Mouse (Mus musculus) forebrain, embryonic 14.5 days (tissue): ENCODE measurements around the gene Plekhj1. TPM values are rescaled to one million over a fixed set of nuclear protein-coding genes. Genes with fewer than 3 reads are reported as not detected.
A peak's percentile ranks its signal among the peaks of the same experiment; 100 is the strongest.

ENCODE experiments used
- ATAC-seq: fragments of 200-750 bp; cut with Nextera tagmentation; 2 replicates; pipeline ENCODE4 v1.8.0; 2017; ENCODE audit warnings: mild to moderate bottlenecking, moderate library complexity
- DNase-seq: peaks from one replicate; pipeline ENCODE4 v3.0.0-alpha.2; 2015; ENCODE audit warnings: low spot score
- H3K27ac ChIP-seq: fragments of 300-500 bp; sonication (generic); 2 replicates; pipeline ENCODE4 v1.5.1; 2014; ENCODE audit warnings: low read depth, mild to moderate bottlenecking, control low read depth, low read length, moderate library complexity
- H3K27me3 ChIP-seq: fragments of 300-500 bp; sonication (generic); replicated peaks from 2 replicates; pipeline ENCODE4 v1.6.1; 2014; ENCODE audit warnings: low read length, control low read depth, mixed read lengths; ENCODE audit not compliant: control insufficient read depth, insufficient read depth
- H3K36me3 ChIP-seq: fragments of 300-500 bp; sonication (generic); 2 replicates; pipeline ENCODE4 v1.6.1; 2014; ENCODE audit warnings: low read length, control low read depth; ENCODE audit not compliant: control insufficient read depth, insufficient read depth
- H3K4me1 ChIP-seq: fragments of 300-500 bp; sonication (generic); 2 replicates; pipeline ENCODE4 v1.6.1; 2014; ENCODE audit warnings: antibody characterized with exemption, low read length, control low read depth; ENCODE audit not compliant: control insufficient read depth, insufficient read depth
- H3K4me2 ChIP-seq: fragments of 300-500 bp; sonication (generic); 2 replicates; pipeline ENCODE4 v1.6.1; 2014; ENCODE audit warnings: mild to moderate bottlenecking, control low read depth, low read length
- H3K4me3 ChIP-seq: fragments of 300-500 bp; sonication (generic); 2 replicates; pipeline ENCODE4 v1.5.1; 2014; ENCODE audit warnings: low read depth, low read length, control low read depth
- H3K9ac ChIP-seq: fragments of 300-500 bp; sonication (generic); 2 replicates; pipeline ENCODE4 v1.6.1; 2014; ENCODE audit warnings: mild to moderate bottlenecking, low read length, control low read depth, moderate library complexity
- H3K9me3 ChIP-seq: fragments of 300-500 bp; sonication (generic); replicated peaks from 2 replicates; pipeline ENCODE4 v1.6.1; 2016; ENCODE audit warnings: low read length, control low read depth, mixed read lengths; ENCODE audit not compliant: control insufficient read depth
- WGBS: fragments of 180-500 bp; shearing (Covaris S2); extraction: QIAGEN DNeasy Blood & Tissue Kit; methylation state at CpG from one replicate; pipeline ENCODE4 v1.1.7; 2014; 5-methylcytosine and 5-hydroxymethylcytosine counted together
- polyA plus RNA-seq: library from polyadenylated mRNA; unstranded; fragments of >200 nt; fragmentation: Nextera tagmentation; extraction: Ambion mirVana; gene quantifications from 2 replicates; pipeline ENCODE4 v1.2.1, GENCODE M21; 2014

The Plekhj1 gene
- polyA plus RNA-seq, 1 experiment from 2014 or later, result 140 TPM

GRCm38 (mm10) chr10:80802996-80803395, 4.6 kb upstream of the Plekhj1 start:
- ATAC-seq, result no peak
- 85% methylated on average over 3 of the region's 3 CpGs for WGBS
- H3K9me3 ChIP-seq, result no peaks in the 10 kb centered on the region

GRCm38 (mm10) chr10:80802204-80802912, 3.9 kb upstream of the Plekhj1 start:
- Histone ChIP-seq H3K4me2 (no peak overlapping the region), H3K4me3 (no peak overlapping the region), H3K36me3 (peaks cover 55% of the 10 kb centered on the region), H3K9ac (no peak overlapping the region), H3K4me1 (peaks cover 17% of the 10 kb centered on the region), H3K27ac (no peak overlapping the region), H3K27me3 (no peaks in the 10 kb centered on the region), H3K9me3 (no peaks in the 10 kb centered on the region)
- DNase-seq, result no peak
- 86% methylated on average over 10 of the region's 10 CpGs for WGBS
- ATAC-seq, result no peak

More at GRCm38 (mm10) chr10:80802996-80803395, 4.6 kb upstream of the Plekhj1 start:
- peaks cover 55% of the 10 kb centered on the region for H3K36me3 ChIP-seq
- no peak overlapping the region for H3K4me3 ChIP-seq
- H3K9ac ChIP-seq, result no peak overlapping the region
- no peak overlapping the region for H3K4me2 ChIP-seq
- H3K4me1 ChIP-seq, result peaks cover 20% of the 10 kb centered on the region
- DNase-seq, result no peak
- no peak overlapping the region for H3K27ac ChIP-seq
- 0 out of 2 replicates have a peak, but pooled peaks cover 1% of the 10 kb centered on the region for H3K27me3 ChIP-seq

- no peak for ATAC-seq
- Histone ChIP-seq H3K4me2 (peak overlapping the region; percentile 98), H3K9me3 (no peaks in the 10 kb centered on the region), H3K27me3 (no peaks in the 10 kb centered on the region), H3K9ac (peak overlapping the region; percentile 93), H3K4me1 (peaks cover 19% of the 10 kb centered on the region), H3K36me3 (peaks cover 69% of the 10 kb centered on the region), H3K4me3 (peak overlapping the region; percentile 91), H3K27ac (peak overlapping the region; percentile 94)
- WGBS, result 2% methylated on average over 18 of the region's 18 CpGs
- peak; percentile 27 for DNase-seq
Measured at GRCm38 (mm10) chr10:80799070-80799566, 692 bp upstream of the Plekhj1 start.

- WGBS, result 2% methylated on average over 53 of the region's 59 CpGs
- H3K27me3 ChIP-seq, result no peaks in the 10 kb centered on the region
- DNase-seq, result no peak
Measured at GRCm38 (mm10) chr10:80797186-80798149, 958 bp downstream of the Plekhj1 start.

GRCm38 (mm10) chr10:80796307-80796848, 2.0 kb downstream of the Plekhj1 start:
- Histone ChIP-seq H3K27ac (no peak overlapping the region), H3K27me3 (no peaks in the 10 kb centered on the region), H3K9ac (peak overlapping the region; percentile 93; the same call in 1 of the 2 replicates), H3K36me3 (peaks cover 69% of the 10 kb centered on the region), H3K4me3 (peak overlapping the region; percentile 91; the same call in 1 of the 2 replicates), H3K4me1 (peaks cover 19% of the 10 kb centered on the region), H3K4me2 (peak overlapping the region; percentile 98), H3K9me3 (no peaks in the 10 kb centered on the region)
- no peak for ATAC-seq
- DNase-seq, result no peak
- WGBS, result 87% methylated on average over 9 of the region's 9 CpGs

More at GRCm38 (mm10) chr10:80797186-80798149, 958 bp downstream of the Plekhj1 start:
- ATAC-seq, result peak; percentile 73
- H3K4me2 ChIP-seq, result peak overlapping the region; percentile 98
- peak overlapping the region; percentile 93 for H3K9ac ChIP-seq
- peaks cover 19% of the 10 kb centered on the region for H3K4me1 ChIP-seq
- H3K4me3 ChIP-seq, result peak overlapping the region; percentile 91
- H3K9me3 ChIP-seq, result no peaks in the 10 kb centered on the region
- H3K36me3 ChIP-seq, result peaks cover 69% of the 10 kb centered on the region
- peak overlapping the region; percentile 94 for H3K27ac ChIP-seq

GRCm38 (mm10) chr10:80794750-80795149, 3.7 kb downstream of the Plekhj1 start:
- H3K4me2 ChIP-seq, result no peak overlapping the region
- H3K9me3 ChIP-seq, result no peaks in the 10 kb centered on the region
- peaks cover 15% of the 10 kb centered on the region for H3K4me1 ChIP-seq
- ATAC-seq, result no peak
- 76% methylated on average over 8 of the region's 8 CpGs for WGBS
- H3K27ac ChIP-seq, result no peak overlapping the region
- H3K9ac ChIP-seq, result no peak overlapping the region
- no peaks in the 10 kb centered on the region for H3K27me3 ChIP-seq
- H3K4me3 ChIP-seq, result no peak overlapping the region
- H3K36me3 ChIP-seq, result peaks cover 71% of the 10 kb centered on the region
- no peak for DNase-seq

GRCm38 (mm10) chr10:80793803-80794202, 4.6 kb downstream of the Plekhj1 start:
- 92% methylated on average over 4 of the region's 4 CpGs for WGBS
- peaks cover 79% of the 10 kb centered on the region for H3K36me3 ChIP-seq

GRCm38 (mm10) chr10:80793033-80793784, 5.2 kb downstream of the Plekhj1 start:
- Histone ChIP-seq H3K27me3 (no peaks in the 10 kb centered on the region), H3K4me3 (no peak overlapping the region), H3K4me2 (no peak overlapping the region), H3K4me1 (peaks cover 9% of the 10 kb centered on the region; the same call in 1 of the 2 replicates), H3K9ac (no peak overlapping the region), H3K36me3 (peaks cover 85% of the 10 kb centered on the region), H3K9me3 (no peaks in the 10 kb centered on the region), H3K27ac (no peak overlapping the region)
- WGBS, result 88% methylated on average over 13 of the region's 13 CpGs
- DNase-seq (no peak), ATAC-seq (no peak)

More at GRCm38 (mm10) chr10:80793803-80794202, 4.6 kb downstream of the Plekhj1 start:
- no peaks in the 10 kb centered on the region for H3K9me3 ChIP-seq
- H3K27me3 ChIP-seq, result no peaks in the 10 kb centered on the region
- H3K4me1 ChIP-seq, result peaks cover 9% of the 10 kb centered on the region; the same call in 1 of the 2 replicates
- no peak overlapping the region for H3K4me2 ChIP-seq
- ATAC-seq (no peak), DNase-seq (no peak)
- H3K27ac ChIP-seq, result no peak overlapping the region
- no peak overlapping the region for H3K9ac ChIP-seq
- no peak overlapping the region for H3K4me3 ChIP-seq
